Mouse (Mus musculus) regulatory T cell (primary cell): ENCODE results near the gene 4930451I11Rik.

Experiments
- in situ Hi-C: fragments of 300-600 bp; cut with MboI, MseI; formaldehyde crosslinking; loops from one replicate; pipeline ENCODE4 v1.15.1; 2025; ENCODE audit warnings: high pct_unique_total_duplicates

4930451I11Rik gene

GRCm38 (mm10) chr7:126833294-126833693, 1.9 kb upstream of the 4930451I11Rik start:
- in situ Hi-C loops = loop anchor here (5.0 kb wide), 1 partner anchor 119 kb away; the partner anchor contains the start of gene Sez6l2

DNA sequence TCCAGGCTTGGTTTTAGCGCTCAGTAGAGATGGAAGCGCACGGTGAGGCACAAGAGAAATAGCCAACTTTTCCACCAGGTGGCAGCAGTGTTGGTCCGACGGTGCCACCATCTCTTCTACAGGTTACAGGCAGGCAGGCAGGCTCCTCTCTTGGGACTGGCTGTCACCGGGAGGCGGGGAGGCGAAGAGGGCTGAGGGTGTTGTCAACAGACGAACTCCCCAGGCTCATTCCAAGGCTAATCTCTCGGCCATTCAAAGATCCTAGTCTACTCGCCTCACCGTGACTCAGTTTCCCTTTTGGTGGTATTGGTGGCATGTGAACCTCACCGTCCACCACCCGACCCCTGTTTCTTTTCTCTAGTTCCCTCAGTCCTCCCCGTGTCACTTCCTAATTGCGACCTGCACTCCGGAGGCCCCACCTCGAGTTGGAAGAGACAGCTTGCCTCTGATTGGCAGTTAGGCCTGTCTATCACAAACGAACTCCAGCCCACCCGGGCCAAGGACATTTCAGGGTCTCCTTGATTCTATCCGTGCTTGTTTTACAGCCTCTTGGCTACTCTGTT, 678 bp upstream of the 4930451I11Rik start:
- in situ Hi-C loops = loop anchor here (5.0 kb wide), 1 partner anchor 120 kb away; the partner anchor contains the start of gene Sez6l2

- in situ Hi-C loops = no loop called here
Measured at GRCm38 (mm10) chr7:126825952-126826351, 5.5 kb downstream of the 4930451I11Rik start.

- in situ Hi-C loops = no loop called here
Measured at GRCm38 (mm10) chr7:126825403-126825802, 6.0 kb downstream of the 4930451I11Rik start.

- in situ Hi-C loops = no loop called here
Measured at GRCm38 (mm10) chr7:126823940-126824339, 7.5 kb downstream of the 4930451I11Rik start.

DNA sequence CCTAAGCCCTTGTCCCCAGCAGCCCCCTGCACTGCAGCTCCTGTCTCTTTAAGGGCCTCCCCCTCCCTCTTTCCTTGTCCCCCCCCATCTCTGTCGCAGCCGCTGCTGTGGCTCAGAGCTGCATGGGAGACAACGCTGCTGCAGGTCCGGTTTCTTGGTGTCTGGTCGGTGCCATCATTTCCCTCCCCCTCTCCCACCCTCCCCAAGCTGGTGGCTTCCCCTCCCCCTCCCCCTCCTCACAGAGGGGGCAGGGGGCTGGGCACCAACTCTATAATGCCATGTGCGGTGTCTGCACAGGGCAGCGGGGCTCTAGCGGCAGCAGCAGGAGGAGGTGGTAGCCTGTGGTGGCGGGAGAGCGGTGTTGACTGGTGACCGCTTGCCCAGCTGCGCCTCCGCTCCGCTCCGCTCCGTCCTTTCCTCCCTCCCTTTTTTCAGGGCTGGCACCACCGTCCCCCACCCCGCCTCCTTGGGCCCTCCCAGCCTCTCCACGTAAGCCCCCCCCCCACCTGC, 8.2 kb downstream of the 4930451I11Rik start:
- in situ Hi-C loops = no loop called here

DNA sequence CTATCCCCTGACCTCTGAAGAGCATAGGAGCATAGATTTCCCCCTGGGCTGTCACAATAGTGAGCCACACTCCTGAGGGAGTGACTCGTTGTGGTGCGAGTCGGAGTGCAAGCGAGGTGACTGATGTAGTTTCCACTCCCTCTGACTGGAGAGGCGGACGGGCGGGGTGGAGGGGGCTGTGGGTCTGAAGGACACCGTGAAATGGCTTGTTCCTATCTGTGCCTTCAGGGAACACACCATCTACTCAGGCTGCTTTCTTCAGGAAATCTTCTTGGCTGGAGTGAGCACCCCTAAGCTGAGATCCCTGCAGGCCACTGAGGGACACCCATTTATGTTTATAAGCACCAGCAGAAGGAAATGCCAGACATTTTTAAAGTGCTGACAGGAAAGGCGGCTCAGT, 8.7 kb downstream of the 4930451I11Rik start:
- in situ Hi-C loops = no loop called here

DNA sequence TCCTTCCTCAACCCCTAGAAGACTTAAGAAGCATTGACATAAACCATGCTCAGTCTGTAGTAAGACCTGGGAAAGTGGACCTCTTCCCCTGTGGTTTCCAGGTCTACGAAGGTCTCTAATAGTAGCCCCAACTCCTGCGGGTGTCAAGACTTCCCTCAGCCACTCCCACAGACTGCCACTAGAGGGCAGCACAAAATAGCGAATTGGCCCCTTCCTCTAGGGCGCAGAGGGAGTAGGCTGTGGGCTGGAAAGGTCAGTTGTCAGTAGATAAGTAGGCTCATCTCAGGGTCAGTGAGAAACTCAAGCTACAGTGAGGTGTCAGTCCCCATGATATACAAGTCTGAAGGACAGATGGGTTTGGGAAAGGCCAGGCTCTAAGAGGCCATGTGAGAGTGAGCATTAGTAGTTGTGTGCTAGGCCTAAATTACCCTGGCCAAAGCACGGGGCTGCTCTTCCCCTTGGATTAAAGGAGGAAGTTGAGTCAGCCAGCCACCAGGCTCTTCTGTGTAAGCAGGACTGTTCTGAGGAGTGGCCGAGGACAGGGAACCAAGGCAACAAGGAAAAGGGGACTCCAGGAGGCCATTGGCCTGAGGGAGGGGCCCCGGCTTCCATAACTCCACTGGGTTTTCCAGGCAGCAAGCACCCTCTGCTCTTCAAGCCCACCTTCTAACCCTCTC, 9.5 kb downstream of the 4930451I11Rik start:
- in situ Hi-C loops = no loop called here

- in situ Hi-C loops = no loop called here
Measured at GRCm38 (mm10) chr7:126818818-126819217, 12.6 kb downstream of the 4930451I11Rik start.

- in situ Hi-C loops = no loop called here
Measured at GRCm38 (mm10) chr7:126817595-126817994, 13.8 kb downstream of the 4930451I11Rik start.

DNA sequence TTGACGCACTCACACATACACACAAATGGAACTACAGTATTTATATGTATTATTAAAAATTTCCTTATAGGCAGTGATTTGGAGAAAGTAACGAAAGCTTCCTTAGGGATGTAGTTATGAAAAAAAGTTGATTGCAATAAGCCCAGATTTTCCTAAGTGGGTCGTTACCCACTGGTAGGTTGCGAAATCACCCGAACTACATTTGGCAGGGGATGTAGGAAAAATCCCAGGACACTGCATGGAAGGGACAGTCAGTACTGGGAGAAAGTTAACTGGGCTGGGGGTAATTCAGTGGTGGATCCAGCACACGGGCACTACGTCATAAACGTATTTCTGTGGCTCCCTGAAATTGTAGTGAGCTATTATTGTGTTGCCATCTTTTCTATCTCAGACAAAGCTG, 14.9 kb downstream of the 4930451I11Rik start:
- in situ Hi-C loops = no loop called here

DNA sequence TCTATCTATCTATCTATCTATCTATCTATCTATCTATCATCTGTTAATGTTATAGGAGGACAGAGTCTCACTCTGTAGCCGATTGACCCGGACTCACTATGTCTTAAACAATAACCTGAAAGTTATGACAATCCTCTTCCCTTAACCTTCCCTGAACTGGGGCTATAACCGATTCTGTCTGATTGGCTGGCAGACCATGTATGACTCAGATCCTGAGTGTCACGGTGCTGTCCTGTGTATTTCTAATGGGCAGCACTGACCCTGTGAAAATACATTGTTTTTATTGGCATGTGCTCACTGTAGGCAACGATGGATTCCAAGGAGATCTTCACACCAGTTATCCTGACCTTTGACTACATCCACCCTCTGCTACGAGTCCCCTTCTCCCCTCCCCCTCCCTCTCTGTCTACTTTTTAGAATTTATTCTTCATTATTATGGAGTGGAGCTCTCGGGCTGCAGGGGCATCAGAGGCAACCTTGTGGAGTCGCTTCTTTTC, 15.7 kb downstream of the 4930451I11Rik start:
- in situ Hi-C loops = no loop called here

- in situ Hi-C loops = no loop called here
Measured at GRCm38 (mm10) chr7:126809723-126810369, 21.6 kb downstream of the 4930451I11Rik start.

DNA sequence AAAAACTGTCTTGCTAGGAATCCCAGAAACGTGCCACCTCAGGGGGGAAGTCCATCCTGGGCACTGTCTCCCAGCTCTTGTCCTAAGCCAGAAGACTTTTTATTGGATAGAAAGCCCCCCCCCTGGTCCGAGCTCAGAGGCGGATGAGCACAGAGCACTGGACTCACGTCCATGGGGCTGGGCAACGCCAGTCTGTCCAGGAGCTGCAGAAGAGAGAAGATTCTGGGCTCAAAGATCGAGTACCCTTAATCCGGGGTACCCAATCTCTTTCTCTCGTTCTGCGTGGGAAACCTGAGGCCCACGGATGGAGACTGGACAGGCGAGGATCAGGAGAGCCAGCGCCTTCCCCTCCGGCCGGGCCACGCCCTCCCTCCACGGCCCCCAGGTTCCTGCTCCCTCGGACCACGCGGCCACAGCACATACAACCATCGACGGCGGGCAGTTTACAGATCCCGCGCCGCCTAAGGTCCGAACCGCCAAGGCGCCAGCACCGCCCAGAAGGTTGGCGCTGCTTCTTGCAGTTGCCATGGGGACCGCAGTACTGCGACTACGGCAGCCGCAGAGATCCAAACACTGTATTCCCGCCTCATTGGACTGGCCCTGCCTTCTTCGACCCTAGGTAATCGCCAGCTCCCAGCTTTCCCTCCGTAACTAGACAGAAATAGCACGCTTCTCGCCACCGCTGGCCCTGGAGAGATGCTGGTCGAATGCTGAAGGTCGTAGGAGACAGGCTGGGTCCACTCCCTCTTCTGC, 22.6 kb downstream of the 4930451I11Rik start:
- in situ Hi-C loops = no loop called here

DNA sequence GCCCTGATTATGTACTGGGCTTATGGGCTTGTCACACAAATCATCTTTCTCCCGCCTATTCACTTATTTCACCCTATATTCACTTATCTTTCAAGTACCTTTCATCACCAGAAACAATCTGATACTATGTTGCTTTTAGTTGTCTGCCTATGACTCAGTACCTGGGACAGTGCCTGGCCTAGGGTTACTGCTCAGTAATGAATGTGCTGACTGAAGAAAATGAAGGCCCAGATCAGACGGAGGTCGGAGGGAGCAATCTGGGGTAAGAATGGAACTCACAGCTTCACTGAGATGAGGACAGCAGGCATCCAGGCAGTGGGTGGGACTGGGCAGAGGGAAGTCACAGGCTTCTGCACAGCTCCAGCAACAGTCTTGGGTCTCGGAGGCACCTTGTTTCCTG, 24.0 kb downstream of the 4930451I11Rik start:
- in situ Hi-C loops = no loop called here

GRCm38 (mm10) chr7:126806956-126807355, 24.5 kb downstream of the 4930451I11Rik start:
- in situ Hi-C loops = no loop called here

GRCm38 (mm10) chr7:126803751-126804150, 27.7 kb downstream of the 4930451I11Rik start:
- in situ Hi-C loops = no loop called here

GRCm38 (mm10) chr7:126803181-126803580, 28.3 kb downstream of the 4930451I11Rik start:
- in situ Hi-C loops = no loop called here

GRCm38 (mm10) chr7:126802134-126802889, 29.1 kb downstream of the 4930451I11Rik start:
- in situ Hi-C loops = no loop called here

DNA sequence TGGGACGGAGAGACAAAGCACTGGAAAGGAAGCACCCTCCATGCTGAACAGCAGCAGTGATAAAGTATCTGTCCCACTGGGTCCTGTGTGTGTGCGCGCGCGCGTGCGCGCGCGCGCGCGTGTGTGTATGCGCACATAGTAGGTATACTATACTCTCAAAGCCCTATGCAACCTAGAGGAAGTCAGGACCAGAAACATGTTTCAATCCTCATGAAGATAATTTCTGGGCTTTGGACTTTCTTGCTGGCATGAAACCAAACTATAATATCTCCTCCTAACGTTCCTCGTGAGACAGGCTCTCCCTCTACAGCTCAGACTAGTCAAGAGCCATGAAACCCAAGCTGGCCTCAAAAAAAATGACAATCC, 30.4 kb downstream of the 4930451I11Rik start:
- in situ Hi-C loops = no loop called here
